Mouse (Mus musculus): ENCODE results near the gene Rrm2. TPM values are rescaled to one million over a fixed set of nuclear protein-coding genes. Genes with fewer than 3 reads are reported as not detected.
A peak's percentile ranks its signal among the peaks of the same experiment; 100 is the strongest.
"Not testable (repeated sequence)": the region's sequence is repeated elsewhere in the genome, so short reads cannot be mapped to it uniquely, and the experiment has no call there.

The Rrm2 gene
- polyA plus RNA-seq, 1 experiment, result 77.4 TPM

- no peak for DNase-seq
- H3K27ac ChIP-seq (ENCODE audit: control insufficient read depth, insufficient read depth, low read length), result no peak overlapping the region
- no peak overlapping the region for H3K4me3 ChIP-seq (ENCODE audit: control insufficient read depth, insufficient read depth, low read length)
- WGBS, result 90% methylated on average over 11 of the region's 11 CpGs
- TF ChIP-seq POLR2A (IDR thresholded peaks at IDR 0.05; ENCODE audit: control insufficient read depth, extremely low read depth, insufficient read depth, low read length, poor library complexity) (no peak), CTCF (IDR thresholded peaks at IDR 0.05; ENCODE audit: borderline replicate concordance, control insufficient read depth, extremely low read depth, insufficient read depth, low read length, poor library complexity) (no peak)
- H3K36me3 ChIP-seq (ENCODE audit: control insufficient read depth, insufficient read depth, low read length), result no peaks in the 10 kb centered on the region
- H3K4me1 ChIP-seq (replicated peaks; ENCODE audit: control insufficient read depth, insufficient read depth, low read length), result no peaks in the 10 kb centered on the region
- H3K27me3 ChIP-seq (ENCODE audit: control insufficient read depth, insufficient read depth, low read length), result peaks cover 2% of the 10 kb centered on the region; the same call in 1 of the 2 replicates
Measured at GRCm38 (mm10) chr12:24686696-24687346, 21.2 kb upstream of the Rrm2 start.

DNA sequence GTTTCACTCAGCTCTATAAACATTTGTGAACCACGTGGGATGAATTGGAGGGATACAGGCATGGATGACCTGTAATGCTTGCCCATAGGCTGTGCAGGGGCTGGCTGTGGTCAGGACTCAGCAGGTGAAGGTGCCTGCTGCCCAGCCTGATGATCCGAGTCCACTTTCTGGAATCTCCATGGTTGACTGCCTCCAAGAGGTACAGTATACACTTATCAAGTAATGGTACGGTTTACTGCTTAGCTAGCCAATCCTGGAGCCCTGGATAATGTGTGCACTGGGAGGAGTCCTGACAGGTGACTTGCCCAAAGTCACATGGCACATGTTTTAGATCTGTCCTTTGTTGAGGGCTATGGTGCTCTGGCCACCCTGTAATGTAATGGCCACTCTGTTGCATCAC, 17.7 kb upstream of the Rrm2 start:
- H3K4me1 ChIP-seq (replicated peaks; ENCODE audit: control insufficient read depth, insufficient read depth, low read length), result no peaks in the 10 kb centered on the region
- H3K27me3 ChIP-seq (ENCODE audit: control insufficient read depth, insufficient read depth, low read length), result no peaks in the 10 kb centered on the region
- 91% methylated on average over 3 of the region's 3 CpGs for WGBS
- H3K36me3 ChIP-seq (ENCODE audit: control insufficient read depth, insufficient read depth, low read length), result no peaks in the 10 kb centered on the region
- H3K4me3 ChIP-seq (ENCODE audit: control insufficient read depth, insufficient read depth, low read length), result no peak overlapping the region
- DNase-seq, result no peak
- TF ChIP-seq CTCF (IDR thresholded peaks at IDR 0.05; ENCODE audit: borderline replicate concordance, control insufficient read depth, extremely low read depth, insufficient read depth, low read length, poor library complexity), result no peak
- TF ChIP-seq POLR2A (IDR thresholded peaks at IDR 0.05; ENCODE audit: control insufficient read depth, extremely low read depth, insufficient read depth, low read length, poor library complexity), result no peak
- H3K27ac ChIP-seq (ENCODE audit: control insufficient read depth, insufficient read depth, low read length), result no peak overlapping the region

DNA sequence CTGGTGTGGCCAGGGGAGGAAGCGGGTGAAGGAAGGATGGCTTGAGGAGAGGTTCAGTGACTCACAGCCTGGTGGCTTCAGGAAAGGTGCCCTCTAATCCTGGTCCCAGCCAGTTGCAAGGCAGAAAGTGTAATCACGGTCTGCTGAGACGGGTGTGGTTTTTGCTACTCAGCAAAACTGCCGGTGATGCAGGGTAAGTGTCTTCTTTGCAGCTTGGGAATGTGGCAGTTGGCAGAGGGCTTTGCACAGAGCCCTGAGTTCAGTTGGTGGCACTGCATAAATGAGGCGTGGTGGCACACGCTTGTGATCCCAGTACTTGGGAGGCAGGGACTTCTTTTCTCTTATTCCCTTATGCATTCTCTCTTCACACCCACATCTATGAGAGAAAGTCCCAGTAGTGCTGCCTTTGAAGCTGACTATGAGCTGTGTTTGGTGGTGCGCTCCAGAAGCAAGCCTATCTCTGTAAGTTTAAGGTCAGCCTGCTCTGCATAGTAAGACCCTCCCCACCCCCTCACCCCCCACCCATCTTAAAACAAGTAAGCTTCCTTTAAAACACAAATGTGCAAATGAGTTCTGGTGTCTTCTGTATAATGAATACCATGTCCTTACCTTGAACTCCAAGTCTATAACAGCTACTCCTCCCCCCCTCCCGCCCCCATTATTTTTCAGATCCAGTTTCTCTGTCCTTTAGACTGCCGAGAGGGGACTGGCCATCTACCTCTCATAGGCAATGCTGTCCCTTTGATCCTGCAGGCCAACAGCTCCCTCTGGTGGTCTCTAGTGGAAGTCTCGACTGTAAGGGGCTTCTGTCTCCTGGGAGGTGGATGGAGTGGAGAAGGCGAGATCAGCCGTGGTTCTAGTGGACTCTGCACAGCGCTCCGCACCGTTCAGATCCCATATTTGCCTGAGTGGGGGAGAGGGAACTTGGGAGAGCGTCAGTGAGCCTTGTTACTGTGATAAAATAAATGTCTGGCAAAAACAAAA, 11.2 kb upstream of the Rrm2 start:
- Histone ChIP-seq H3K4me3 (ENCODE audit: control insufficient read depth, insufficient read depth, low read length) (no peak overlapping the region), H3K27ac (ENCODE audit: control insufficient read depth, insufficient read depth, low read length) (no peak overlapping the region), H3K36me3 (ENCODE audit: control insufficient read depth, insufficient read depth, low read length) (no peaks in the 10 kb centered on the region), H3K27me3 (ENCODE audit: control insufficient read depth, insufficient read depth, low read length) (no peaks in the 10 kb centered on the region), H3K4me1 (replicated peaks; ENCODE audit: control insufficient read depth, insufficient read depth, low read length) (no peaks in the 10 kb centered on the region)
- DNase-seq, result peak; percentile 82
- 41% methylated on average over 16 of the region's 16 CpGs for WGBS
- TF ChIP-seq CTCF (IDR thresholded peaks at IDR 0.05; ENCODE audit: borderline replicate concordance, control insufficient read depth, extremely low read depth, insufficient read depth, low read length, poor library complexity) (peak; percentile 81; the same call in 1 of the 2 replicates), POLR2A (IDR thresholded peaks at IDR 0.05; ENCODE audit: control insufficient read depth, extremely low read depth, insufficient read depth, low read length, poor library complexity) (no peak)

DNA sequence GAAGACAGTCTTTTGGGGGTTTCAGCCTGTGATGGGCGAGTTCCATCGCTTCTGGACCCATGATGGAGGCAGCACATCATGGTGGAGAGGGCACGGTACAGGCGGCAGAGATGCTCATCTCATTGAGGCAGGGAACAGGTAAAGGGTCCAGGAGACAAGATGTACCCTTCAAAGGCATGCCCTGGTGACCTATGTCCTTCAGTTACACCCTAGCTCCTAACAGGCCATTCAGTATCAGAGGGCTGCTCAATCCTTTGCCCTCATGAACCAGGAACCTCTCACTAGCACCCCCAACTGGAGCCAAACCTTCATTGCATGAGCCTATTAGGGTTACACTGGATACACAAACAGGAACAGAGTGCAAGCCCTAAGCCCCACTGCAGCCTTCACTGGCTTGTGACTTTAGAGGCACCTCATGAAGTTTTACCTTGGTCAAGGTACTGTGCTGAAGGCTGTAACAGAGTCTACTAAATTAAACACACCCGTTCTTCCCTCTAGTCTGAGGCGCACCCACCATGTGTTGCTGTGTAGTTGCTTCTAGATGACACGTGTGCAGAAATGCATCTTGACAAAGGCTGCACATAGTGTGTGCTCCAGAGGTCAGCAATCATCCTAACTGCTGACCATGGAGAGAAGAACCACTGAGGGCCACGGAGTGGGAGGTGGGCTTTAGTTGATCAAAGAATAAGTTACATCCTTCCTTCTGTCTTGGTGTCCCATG, 10.4 kb upstream of the Rrm2 start:
- H3K4me3 ChIP-seq (ENCODE audit: control insufficient read depth, insufficient read depth, low read length), result no peak overlapping the region
- H3K27me3 ChIP-seq (ENCODE audit: control insufficient read depth, insufficient read depth, low read length), result no peaks in the 10 kb centered on the region
- no peak for DNase-seq
- H3K27ac ChIP-seq (ENCODE audit: control insufficient read depth, insufficient read depth, low read length), result no peak overlapping the region
- H3K36me3 ChIP-seq (ENCODE audit: control insufficient read depth, insufficient read depth, low read length), result no peaks in the 10 kb centered on the region
- 65% methylated on average over 8 of the region's 8 CpGs for WGBS
- TF ChIP-seq CTCF (IDR thresholded peaks at IDR 0.05; ENCODE audit: borderline replicate concordance, control insufficient read depth, extremely low read depth, insufficient read depth, low read length, poor library complexity) (no peak), POLR2A (IDR thresholded peaks at IDR 0.05; ENCODE audit: control insufficient read depth, extremely low read depth, insufficient read depth, low read length, poor library complexity) (no peak)
- H3K4me1 ChIP-seq (replicated peaks; ENCODE audit: control insufficient read depth, insufficient read depth, low read length), result no peaks in the 10 kb centered on the region

- no peak overlapping the region for H3K27ac ChIP-seq (ENCODE audit: control insufficient read depth, insufficient read depth, low read length)
- WGBS, result 84% methylated on average over 3 of the region's 3 CpGs
- no peaks in the 10 kb centered on the region for H3K27me3 ChIP-seq (ENCODE audit: control insufficient read depth, insufficient read depth, low read length)
Measured at GRCm38 (mm10) chr12:24698514-24698913, 9.5 kb upstream of the Rrm2 start.

DNA sequence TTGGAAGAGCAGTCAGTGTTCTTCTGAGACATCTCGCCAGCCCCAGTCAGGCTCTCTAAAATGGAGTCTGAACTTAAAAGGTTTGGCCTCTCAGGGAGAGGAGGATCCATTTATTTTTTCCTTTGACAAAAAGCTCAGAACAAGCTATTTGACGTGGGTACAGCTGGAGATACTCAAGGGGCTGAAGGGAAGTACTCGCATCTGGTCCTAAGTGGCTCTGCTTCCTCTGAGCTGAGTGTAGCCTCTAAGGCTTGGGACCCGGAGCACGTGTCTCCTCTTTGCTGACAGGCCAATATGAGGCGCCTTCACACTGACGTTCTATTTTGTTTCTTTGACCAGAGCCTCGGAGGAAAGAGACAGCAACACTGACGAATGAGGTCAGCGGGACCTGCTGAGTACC, 8.5 kb upstream of the Rrm2 start:
- no peaks in the 10 kb centered on the region for H3K4me1 ChIP-seq (replicated peaks; ENCODE audit: control insufficient read depth, insufficient read depth, low read length)
- no peak for DNase-seq
- H3K27me3 ChIP-seq (ENCODE audit: control insufficient read depth, insufficient read depth, low read length), result no peaks in the 10 kb centered on the region
- TF ChIP-seq POLR2A (IDR thresholded peaks at IDR 0.05; ENCODE audit: control insufficient read depth, extremely low read depth, insufficient read depth, low read length, poor library complexity) (no peak), CTCF (IDR thresholded peaks at IDR 0.05; ENCODE audit: borderline replicate concordance, control insufficient read depth, extremely low read depth, insufficient read depth, low read length, poor library complexity) (no peak)
- H3K27ac ChIP-seq (ENCODE audit: control insufficient read depth, insufficient read depth, low read length), result no peak overlapping the region
- 69% methylated on average over 10 of the region's 10 CpGs for WGBS
- no peak overlapping the region for H3K4me3 ChIP-seq (ENCODE audit: control insufficient read depth, insufficient read depth, low read length)
- no peaks in the 10 kb centered on the region for H3K36me3 ChIP-seq (ENCODE audit: control insufficient read depth, insufficient read depth, low read length)

More at GRCm38 (mm10) chr12:24698514-24698913, 9.5 kb upstream of the Rrm2 start:
- TF ChIP-seq CTCF (IDR thresholded peaks at IDR 0.05; ENCODE audit: borderline replicate concordance, control insufficient read depth, extremely low read depth, insufficient read depth, low read length, poor library complexity), result no peak
- no peak for TF ChIP-seq POLR2A (IDR thresholded peaks at IDR 0.05; ENCODE audit: control insufficient read depth, extremely low read depth, insufficient read depth, low read length, poor library complexity)
- Histone ChIP-seq H3K4me3 (ENCODE audit: control insufficient read depth, insufficient read depth, low read length) (no peak overlapping the region), H3K4me1 (replicated peaks; ENCODE audit: control insufficient read depth, insufficient read depth, low read length) (no peaks in the 10 kb centered on the region), H3K36me3 (ENCODE audit: control insufficient read depth, insufficient read depth, low read length) (no peaks in the 10 kb centered on the region)
- no peak for DNase-seq

- H3K27ac ChIP-seq (ENCODE audit: control insufficient read depth, insufficient read depth, low read length); H3K27me3 ChIP-seq (ENCODE audit: control insufficient read depth, insufficient read depth, low read length); H3K36me3 ChIP-seq (ENCODE audit: control insufficient read depth, insufficient read depth, low read length); H3K4me1 ChIP-seq (replicated peaks; ENCODE audit: control insufficient read depth, insufficient read depth, low read length); H3K4me3 ChIP-seq (ENCODE audit: control insufficient read depth, insufficient read depth, low read length); DNase-seq: not testable (repeated sequence)
- 92% methylated on average over 9 of the region's 9 CpGs for WGBS
Measured at GRCm38 (mm10) chr12:24701621-24702020, 6.4 kb upstream of the Rrm2 start.
